Mouse (Mus musculus): Measurements from ENCODE around the gene Peli2. TPM values are rescaled to one million over a fixed set of nuclear protein-coding genes. Genes with fewer than 3 reads are reported as not detected.

Gene Peli2
- total RNA-seq, 2 experiments from 2014 or later: 5.7 to 9.7 TPM

DNA sequence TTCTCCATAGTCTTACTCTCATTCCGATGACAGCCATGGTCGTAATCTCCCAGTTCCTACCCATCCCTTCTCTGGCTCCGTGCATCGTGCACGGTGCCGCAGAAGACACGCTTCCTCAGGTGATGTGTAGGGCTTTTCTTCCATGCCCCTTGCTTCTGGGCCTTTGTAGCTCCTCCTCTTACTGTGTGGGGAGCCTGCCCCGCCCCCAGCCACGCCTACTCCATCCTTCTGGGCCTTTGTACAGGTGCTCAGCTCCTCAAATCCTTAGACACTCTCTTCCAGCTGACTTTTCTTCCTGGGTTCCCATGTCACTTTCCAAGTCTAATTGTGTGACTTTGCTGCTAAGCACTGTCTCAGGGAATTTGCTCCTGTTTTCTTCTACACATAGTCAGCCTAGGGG, 28.7 kb downstream of the Peli2 start:
- no peak for ATAC-seq (ENCODE audit: poor library complexity, severe bottlenecking)

DNA sequence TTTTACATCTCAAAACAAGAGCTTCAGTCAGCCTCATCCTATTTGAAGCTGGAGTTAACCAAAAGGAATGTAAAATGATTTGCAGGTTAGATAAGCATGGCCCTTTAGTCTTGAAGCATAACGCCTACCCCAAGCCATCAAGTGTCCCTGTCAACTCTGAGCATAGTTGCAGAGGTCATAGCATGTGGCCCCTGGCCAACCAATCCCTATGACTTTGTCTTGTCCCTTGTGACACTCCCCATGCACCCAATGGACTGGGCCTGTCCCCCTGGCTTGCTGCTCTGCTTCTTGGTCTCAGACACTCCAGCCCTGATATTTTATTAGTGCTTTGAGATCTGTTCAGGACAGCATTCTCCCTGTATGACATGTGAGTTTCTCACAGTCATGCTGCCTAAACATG, 30.3 kb downstream of the Peli2 start:
- ATAC-seq (ENCODE audit: poor library complexity, severe bottlenecking): no peak

DNA sequence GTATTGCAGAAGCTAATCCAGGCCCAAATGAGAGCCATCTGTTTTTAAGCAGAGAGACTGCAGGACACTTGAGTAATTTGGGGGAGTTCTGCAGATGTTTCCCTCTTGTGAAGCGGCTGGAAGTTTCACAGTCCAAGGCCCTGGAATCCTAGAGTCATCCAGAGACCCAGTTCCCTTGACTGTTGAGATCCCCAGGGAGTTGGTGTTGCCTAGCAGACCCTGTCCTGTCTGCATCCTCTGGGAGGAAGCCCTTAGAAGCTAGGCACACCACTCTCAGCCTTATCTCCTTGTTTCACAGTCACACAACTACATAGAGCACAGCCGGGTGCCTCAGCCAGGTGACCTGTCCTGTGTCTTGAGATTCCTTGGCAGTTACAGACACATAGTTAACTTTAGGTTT, 30.9 kb downstream of the Peli2 start:
- ATAC-seq (ENCODE audit: poor library complexity, severe bottlenecking): no peak

DNA sequence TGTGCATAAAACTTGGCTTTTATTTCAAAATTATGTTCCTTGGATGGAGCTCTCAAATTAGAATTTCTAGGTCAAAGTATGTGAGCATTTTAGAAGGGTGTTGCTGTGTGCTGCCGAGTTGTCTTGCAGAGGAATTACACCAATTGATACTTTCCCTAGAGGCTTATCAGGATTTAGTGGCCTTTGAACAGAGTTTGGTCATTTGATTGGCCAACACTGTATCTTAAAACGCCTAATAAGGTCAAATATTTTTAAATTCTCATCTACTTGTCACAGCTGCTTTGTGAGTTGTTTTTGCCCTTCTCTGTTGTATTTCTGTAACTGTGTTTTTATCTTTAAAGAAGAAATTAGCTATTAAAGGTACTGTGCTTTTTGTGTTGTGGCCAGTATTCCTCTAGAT, 32.4 kb downstream of the Peli2 start:
- ATAC-seq (ENCODE audit: poor library complexity, severe bottlenecking): no peak

DNA sequence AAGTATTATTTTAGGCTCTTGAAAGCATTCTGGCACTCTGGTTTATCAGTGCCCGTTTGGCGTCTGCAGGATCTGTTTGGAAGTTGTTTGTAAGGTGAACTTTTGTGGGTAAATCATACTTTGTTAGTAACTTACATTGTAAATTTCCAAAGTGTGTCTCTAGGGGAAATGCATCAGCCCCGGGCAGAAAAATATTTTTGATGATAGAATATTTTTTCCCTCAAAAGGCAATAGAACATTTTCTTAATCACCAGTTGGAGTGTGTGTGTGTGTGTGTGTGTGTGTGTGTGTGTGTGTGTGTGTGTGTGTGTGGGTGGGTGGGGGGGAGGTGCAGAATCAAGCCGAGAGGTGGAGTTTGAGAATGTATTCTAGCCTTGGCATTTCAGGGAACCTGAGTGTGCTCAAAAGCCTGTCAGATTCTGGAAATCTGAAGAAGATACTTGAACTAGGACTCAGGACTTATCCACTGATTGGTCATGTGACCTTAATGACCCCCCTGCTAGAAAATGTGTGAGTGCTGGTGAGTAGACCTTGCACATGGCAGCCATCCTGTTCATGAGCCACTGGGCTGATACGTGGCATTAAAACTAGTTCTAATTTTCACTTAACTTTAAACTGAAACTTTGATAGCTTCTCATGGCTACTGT, 33.4 kb downstream of the Peli2 start:
- ATAC-seq (ENCODE audit: poor library complexity, severe bottlenecking): no peak

DNA sequence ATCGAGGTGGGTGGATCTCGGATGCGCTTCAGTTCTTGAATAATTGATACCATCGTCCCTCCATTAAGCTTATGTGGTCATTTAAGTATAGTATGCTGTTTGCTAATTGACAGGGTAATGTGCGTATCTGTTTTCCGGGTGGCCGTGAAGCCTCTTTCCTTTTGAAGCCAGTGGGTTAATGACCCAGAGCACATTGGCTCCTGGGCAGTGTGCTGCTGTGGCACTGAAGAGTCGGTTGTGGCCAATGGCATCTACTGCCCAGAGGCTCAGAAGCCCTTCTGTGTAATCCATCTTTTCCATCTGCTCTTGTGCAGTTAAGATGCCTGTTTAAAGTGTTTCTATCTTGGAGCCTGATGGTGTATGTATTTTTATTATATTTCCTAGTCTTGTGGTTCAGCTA, 34.0 kb downstream of the Peli2 start:
- no peak for ATAC-seq (ENCODE audit: poor library complexity, severe bottlenecking)

DNA sequence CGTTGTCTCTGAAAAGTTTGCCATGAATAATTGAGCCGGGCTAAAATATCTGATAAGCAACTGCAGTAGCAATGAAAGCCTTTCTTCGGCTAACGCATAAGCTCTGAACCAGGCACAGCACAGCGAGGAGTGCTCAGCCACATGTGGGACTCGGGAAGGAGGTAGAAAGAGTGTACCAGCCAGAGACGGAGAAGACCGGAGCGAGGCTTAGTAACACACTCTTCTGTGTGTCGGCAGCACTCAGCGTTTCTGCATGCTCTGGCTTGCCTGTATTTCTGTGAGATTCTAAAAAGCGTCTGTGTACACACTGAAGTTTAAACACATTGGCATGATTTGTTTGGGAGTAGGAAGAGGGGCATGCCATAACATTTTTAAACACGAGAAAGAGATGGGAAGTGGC, 34.5 kb downstream of the Peli2 start:
- ATAC-seq (ENCODE audit: poor library complexity, severe bottlenecking): no peak

DNA sequence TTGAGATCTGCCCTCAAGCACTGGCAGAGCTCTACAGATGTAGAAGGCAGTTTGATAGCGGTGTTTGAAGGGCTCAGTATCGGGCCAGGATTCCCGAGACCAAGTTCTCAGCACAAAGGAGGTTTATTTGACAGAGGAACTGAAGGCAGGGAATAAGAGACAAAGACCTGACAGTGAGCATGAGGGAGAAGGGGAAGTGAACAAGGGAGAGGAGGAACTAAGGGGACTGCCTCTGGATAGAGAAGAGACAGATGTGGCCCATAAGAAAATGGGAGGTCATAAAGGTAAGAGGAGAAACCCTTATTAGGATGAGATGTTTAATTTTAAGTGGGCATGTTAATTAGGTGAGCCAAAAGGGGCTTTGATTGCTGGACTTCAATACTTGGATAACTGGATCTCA, 36.5 kb downstream of the Peli2 start:
- ATAC-seq (ENCODE audit: poor library complexity, severe bottlenecking): peak; percentile 72

DNA sequence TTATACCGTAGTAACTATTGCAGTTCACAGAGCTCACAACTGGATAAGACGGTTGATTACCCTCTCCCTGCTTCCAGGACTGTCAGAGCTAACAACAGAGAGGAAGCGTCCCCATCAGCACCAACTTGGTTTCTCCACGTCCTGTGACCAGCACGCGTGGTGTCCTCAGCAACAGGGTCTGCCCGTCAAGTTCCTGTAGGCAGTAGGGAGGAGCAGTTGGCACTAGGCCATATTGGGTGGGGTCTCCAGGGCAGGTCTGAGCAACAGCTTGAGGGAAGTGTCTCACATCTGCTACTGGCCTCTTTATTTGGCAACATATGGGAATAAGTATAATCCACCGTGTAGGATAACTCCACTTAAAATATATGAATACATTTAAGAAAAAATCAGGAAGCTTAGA, 37.2 kb downstream of the Peli2 start:
- peak; percentile 35; the same call in 1 of the 2 replicates for ATAC-seq (ENCODE audit: poor library complexity, severe bottlenecking)

DNA sequence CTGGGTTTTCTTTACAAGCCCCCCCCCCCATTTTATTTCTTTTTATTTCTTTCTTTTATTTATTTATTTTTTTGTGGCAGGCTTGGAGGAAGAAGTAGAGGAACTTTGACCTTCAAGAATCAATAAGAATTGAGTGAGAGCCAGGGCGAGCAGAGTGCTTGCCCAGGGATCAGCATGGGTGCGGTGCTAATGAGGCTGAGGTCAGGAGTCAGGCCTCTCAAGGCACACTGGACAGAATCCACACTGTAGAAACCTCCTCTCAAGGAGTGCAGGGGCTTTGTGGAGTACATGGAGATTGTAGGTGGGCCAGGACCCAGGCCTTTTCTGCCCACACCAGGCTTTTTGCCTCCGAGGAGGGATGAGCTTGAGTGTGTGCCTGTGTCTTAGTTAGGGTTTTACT, 38.8 kb downstream of the Peli2 start:
- no peak for ATAC-seq (ENCODE audit: poor library complexity, severe bottlenecking)

DNA sequence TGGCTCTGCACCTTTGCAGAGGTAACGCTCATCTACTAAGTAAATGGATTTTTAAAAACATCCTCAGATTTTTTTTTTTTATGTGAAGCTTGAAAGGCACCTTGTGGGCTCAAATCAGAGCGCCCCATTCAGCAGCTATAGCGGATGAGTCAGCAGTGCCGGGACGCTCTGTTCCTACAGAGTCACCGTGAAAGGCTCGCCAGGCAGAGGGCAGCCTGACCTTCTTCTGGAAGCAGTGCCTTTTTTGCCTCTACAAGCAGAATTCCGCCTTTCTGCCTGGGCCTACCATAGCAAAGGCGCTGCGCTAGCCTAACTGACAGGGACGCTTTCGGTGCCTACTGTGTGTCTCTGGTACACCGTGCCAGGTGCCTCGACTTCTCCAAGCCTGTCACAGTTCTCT, 41.8 kb downstream of the Peli2 start:
- no peak for ATAC-seq (ENCODE audit: poor library complexity, severe bottlenecking)

DNA sequence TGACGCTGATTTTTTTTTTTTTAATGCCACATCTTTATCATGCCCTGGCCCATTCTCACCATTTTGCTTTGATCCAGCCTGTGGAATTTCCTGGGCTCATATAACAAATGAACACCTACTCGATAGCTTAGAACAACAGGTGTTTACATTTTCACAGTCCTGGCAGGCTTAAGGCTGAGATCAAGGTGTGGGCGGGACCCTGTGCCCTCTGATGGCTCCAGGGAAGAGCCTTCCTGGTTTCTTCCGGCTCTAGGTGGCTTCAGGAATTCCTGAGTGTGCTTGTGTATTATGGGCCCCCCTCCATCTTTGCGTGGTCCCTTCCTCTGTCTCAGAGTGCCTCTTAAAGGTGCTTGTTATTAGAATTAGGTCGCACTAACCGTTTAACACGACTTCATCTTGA, 44.3 kb downstream of the Peli2 start:
- no peak for ATAC-seq (ENCODE audit: poor library complexity, severe bottlenecking)

DNA sequence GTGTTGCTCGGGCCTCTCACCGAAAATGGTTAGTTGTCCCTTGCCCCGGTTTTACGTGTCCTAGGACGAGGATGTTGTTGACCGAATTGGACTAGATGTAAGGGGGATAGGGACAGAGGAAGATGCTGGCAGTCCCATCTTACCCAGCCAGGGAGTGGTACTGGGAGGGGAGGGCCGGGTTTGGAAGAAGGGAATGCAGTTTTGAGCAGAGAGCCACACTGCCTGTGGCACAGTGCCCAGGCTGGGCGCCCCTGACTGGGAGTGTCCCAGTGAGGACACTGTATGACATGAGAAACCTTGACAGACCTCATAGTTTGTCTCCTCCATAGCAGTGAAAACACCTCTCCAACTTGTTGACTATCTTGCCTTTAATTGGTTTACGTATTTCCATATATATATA, 45.8 kb downstream of the Peli2 start:
- no peak for ATAC-seq (ENCODE audit: poor library complexity, severe bottlenecking)

DNA sequence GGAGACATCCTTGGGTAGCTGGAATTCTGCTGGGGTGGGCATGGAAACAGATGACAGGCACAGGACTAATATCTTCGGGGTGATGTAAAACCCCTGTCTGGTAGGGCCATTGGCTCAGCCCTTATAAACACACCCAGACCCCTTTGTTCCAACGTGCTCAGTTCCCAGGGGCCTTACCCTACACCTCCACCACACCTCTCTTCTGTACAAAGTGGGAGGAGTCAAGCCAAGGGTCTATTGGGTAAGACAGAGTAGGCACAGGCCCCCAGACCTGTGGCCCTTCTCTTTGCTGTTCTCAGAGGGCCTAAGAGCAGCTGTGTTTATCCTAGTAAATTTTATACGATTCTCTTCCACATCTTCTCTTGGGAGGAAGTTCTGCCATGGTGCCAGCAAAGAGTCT, 46.4 kb downstream of the Peli2 start:
- ATAC-seq (ENCODE audit: poor library complexity, severe bottlenecking): no peak

DNA sequence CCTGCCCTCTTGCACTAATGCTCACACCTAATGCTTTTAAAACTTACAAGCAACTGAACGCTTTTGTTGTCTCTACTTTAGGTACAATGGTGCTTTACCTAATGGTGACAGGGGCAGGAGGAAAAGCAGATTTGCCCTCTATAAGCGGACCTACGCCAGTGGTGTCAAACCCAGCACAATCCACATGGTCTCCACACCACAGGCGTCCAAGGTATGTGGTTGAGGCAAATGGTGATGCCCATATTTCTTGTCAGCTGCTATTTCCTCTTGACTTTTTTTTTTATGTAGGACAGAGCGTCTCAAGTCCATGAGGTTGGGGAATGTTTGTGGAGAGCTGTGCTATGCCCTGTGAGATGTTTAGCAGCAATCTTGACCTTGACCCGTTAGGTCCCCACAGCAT, 47.5 kb downstream of the Peli2 start:
- no peak for ATAC-seq (ENCODE audit: poor library complexity, severe bottlenecking)

DNA sequence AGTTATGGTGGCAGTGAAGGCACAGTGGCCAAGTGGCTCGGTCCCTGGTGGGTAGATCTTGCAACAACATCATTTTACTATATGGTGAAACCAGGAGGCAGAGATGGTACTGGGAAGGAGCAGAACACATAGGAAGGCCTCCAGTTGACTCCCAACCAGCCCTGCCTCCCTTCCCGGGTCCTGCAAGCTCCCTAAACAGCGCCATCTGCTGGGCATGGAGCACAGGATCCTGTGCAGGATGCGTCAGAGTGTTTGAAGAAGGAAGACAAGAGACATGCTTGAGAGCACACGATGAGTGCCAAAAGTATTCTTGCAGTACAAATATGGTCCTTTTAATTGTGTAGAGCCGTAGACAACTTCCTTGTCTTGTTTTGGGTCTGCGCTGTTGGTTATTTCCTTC, 49.3 kb downstream of the Peli2 start:
- peak; percentile 63 for ATAC-seq (ENCODE audit: poor library complexity, severe bottlenecking)

DNA sequence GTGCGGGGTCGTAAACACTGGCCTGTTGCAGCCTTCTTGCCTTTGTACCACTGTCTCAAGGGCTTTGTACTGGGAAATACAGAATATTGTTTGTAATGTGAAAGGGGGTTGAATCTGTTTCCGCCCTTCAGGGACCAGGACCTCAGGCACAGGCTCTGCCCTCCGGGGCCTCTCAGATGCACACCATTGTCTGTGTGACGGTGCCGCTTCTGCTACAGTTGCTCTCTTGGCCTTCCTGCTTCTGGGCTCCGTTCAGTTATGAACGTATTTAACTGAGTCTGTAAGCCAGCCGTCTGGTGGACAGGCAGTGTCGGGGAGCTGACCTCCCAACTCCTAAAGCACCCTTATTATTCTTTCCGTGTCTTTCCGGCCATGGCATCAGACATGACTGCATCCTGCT, 50.6 kb downstream of the Peli2 start:
- no peak for ATAC-seq (ENCODE audit: poor library complexity, severe bottlenecking)

DNA sequence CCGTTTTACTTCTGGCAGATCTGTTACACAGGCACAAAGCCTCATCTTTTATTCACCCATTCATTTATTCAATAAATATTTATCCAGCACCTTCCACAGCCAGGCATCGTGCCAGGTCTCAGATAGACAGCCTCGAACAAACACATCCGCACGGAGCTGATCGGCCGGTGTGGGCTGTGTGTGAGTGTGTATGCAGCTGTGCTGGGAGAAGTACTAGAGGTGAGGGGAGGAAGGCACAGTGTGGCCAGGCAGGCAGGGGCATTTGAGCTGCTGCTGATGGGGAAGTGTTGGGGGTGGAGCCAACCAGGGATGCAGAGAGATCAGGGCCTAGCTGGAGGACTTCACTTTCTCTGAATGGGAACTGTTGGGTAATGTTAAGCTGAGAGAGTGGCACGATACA, 51.4 kb downstream of the Peli2 start:
- peak; percentile 45 for ATAC-seq (ENCODE audit: poor library complexity, severe bottlenecking)

DNA sequence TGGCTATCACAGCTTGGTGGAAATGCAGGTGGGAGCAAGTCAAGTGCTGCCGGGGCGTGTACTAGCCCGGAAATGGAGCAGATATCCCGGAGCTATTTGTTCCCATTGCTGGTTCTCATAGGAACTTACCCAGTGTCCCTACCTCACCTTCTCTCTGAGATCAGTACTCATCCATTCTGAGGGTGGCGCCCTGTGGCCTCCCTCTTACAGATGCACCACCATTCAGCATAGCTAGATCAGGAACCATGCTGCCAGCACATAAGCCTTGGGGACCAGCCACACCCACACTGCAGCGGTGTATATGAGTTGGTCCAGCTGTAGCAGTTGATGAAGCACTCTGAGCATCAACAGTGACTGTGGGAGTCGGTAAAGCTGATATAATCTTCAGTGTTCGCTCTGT, 52.3 kb downstream of the Peli2 start:
- no peak for ATAC-seq (ENCODE audit: poor library complexity, severe bottlenecking)

DNA sequence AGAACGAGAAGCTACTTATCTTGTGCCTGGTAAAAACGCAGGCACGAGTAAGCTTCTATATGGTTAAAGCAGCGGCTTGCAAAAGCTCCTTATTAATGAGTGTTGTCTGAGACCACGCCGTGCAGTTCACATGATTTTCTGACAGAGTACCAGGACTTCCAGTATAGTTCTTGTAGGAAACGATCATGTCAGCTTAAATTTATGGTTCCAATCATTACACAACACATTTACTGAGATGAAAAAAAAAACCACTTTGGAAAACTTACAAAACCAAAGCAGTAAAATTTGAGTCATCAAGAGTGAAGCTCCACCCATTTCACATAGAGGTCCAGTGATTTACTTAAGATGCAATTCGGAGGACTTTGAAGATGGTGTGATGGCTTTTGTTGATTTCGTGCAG, 53.2 kb downstream of the Peli2 start:
- no peak for ATAC-seq (ENCODE audit: poor library complexity, severe bottlenecking)

DNA sequence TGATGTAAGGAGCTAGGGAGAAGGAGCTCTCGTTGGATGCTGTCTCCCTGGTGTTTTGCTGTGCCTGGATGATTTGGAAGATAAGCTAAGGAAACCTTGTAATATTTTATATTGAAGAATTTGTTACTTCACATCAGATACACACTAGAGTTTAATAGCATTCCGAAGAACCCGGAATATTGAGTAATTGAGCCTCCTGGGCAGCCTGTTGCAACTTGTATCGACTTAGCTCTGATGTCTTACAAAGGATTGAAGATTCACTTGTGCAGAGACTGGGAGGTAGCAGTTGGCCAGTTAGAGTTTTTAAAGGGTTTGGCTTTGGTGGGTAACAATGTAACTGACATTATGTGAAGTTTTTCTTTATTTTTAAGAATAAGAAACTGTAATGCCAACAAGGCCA, 53.7 kb downstream of the Peli2 start:
- ATAC-seq (ENCODE audit: poor library complexity, severe bottlenecking): no peak

DNA sequence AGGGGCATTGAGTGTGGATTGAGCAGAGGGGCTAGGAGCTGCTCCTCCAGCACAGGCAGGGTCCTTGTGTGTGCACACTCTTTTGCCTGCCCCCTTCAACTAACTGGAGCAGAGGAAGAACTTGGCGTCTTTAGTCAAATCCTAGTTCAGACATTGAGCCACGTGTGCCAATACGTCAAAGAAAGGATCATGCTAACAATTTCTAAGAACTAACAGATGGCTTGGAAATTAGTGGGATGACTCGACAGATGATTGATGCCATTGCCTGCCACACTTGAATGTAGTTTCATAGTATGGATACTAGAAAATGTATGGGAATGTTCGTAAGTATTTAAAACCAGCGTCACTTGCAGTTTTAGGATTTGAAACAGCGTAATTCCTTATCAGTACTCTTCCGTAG, 54.5 kb downstream of the Peli2 start:
- ATAC-seq (ENCODE audit: poor library complexity, severe bottlenecking): no peak

DNA sequence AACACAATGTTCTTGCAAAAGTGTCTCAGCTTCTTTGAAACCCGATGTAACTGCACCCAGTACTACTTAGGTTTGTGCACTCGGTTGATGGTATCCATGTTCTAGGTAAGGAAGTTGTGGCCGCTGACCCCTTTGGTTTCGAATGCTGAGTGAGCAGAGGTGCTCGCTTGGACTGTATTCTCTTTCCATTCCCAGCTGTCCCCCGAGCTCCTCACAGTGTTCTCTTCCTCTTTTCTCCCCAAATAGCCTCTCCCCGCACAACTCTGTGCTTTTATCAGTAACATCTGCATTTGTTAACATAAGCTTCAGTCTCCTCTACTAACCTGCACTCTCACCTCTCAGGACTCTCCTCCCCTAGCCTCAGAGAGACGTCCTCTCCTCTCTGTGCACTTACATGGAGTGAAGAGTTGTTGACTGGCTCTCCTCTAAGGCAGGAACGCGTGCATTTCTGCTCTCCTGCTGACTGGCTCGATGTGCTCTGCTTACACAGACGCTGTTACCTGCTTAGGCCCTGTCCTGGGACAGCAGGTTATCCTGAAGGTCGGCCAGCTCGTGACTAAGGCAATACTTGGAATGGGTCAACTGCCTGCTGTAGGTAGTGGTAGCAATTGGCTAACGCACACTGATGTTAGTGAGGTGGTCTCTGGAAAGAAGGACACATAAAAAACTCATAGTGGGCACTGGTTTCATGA, 57.8 kb downstream of the Peli2 start:
- peak; percentile 35; the same call in 1 of the 2 replicates for ATAC-seq (ENCODE audit: poor library complexity, severe bottlenecking)
